Mouse (Mus musculus) cerebellum, postnatal 25 days (tissue): ENCODE results near the gene Cox5a.

Source experiments
- DNase-seq, 2 experiments: peaks; one replicate each; pipeline ENCODE4 v3.0.0; 2021; ENCODE audit warnings: mixed read lengths in 2 of 2

Gene Cox5a

DNA sequence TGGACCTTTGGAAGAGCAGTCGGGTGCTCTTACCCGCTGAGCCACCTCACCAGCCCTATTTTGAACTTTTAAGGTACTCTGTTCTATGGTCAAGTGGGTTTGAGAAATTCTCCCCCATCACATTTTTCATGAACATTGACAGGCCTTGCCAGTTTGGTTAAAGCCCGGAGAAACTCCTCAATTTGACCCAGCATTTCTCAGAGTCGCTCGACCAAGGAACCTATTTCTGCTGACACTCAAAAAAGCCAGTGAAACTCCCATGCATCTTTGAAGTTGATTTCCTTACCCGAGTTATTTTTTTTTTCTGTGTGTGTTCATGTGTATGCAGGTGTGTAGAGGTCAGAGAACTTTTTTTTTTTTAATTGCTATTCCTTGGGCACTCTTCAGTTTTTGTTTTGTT lies 43.5 kb downstream of the Cox5a start:
- no peak for DNase-seq

DNA sequence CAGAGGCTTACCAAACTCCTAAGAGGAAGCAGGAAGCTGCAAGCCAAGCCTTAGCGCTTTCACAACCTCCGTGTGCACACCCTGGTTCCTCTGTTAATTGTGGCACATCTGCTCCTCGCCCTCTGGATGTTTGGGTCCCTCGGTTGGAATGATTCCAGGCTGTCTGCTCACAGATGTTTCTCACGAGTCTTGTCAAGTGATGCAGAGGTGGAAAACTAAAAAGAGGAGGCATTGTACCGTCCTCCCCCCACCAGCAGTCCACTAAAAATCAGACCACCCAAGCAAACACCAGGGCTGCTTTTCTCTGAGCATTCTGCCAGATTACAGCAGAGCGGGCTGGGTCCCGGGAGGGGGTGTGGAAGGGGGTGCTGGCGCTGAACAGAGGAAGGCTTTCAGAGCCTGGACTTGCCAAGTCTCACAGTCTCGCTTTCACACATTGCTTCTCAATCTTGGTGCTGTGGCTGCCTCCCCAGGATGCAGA lies 44.7 kb downstream of the Cox5a start:
- DNase-seq, result no peak

- peak in 1 of 2 experiments; percentile 43 for DNase-seq
Observed at GRCm38 (mm10) chr9:57566846-57567245, 45.8 kb downstream of the Cox5a start.

DNA sequence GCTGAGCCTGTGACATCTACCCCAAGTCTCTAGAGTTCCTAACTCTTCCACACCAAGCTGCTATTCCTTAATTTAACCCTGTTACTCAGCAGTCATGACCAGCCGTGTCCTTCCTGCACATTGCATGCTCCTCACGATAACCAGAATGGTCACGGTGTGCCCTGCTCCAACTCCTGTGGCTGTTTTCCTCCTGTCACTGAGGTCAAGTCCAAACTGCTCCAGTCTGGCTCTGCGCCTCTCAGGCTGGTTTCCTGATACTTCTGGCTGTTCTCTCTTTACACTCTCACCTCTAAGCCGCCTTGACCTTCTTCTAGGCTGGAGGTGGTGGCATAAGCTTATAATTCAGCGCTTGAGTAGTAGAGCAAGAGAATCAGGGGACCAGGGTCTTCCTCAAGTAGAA lies 47.4 kb downstream of the Cox5a start:
- no peak for DNase-seq

GRCm38 (mm10) chr9:57574397-57574796 lies 53.3 kb downstream of the Cox5a start:
- no peak for DNase-seq

- no peak for DNase-seq
Observed at GRCm38 (mm10) chr9:57575577-57575976, 54.5 kb downstream of the Cox5a start.

GRCm38 (mm10) chr9:57577144-57577849 lies 56.2 kb downstream of the Cox5a start:
- DNase-seq, result no peak
